Mouse (Mus musculus): ENCODE measurements around the gene Slc34a3.
"Not testable (repeated sequence)": the region's sequence is repeated elsewhere in the genome, so short reads cannot be mapped to it uniquely, and the experiment has no call there.

Gene Slc34a3

GRCm38 (mm10) chr2:25234050-25234449 is at the start of gene Slc34a3:
Gene Slc34a3 (minus strand): TSS chr2:25234364.
- DNase-seq, result no peak

DNA sequence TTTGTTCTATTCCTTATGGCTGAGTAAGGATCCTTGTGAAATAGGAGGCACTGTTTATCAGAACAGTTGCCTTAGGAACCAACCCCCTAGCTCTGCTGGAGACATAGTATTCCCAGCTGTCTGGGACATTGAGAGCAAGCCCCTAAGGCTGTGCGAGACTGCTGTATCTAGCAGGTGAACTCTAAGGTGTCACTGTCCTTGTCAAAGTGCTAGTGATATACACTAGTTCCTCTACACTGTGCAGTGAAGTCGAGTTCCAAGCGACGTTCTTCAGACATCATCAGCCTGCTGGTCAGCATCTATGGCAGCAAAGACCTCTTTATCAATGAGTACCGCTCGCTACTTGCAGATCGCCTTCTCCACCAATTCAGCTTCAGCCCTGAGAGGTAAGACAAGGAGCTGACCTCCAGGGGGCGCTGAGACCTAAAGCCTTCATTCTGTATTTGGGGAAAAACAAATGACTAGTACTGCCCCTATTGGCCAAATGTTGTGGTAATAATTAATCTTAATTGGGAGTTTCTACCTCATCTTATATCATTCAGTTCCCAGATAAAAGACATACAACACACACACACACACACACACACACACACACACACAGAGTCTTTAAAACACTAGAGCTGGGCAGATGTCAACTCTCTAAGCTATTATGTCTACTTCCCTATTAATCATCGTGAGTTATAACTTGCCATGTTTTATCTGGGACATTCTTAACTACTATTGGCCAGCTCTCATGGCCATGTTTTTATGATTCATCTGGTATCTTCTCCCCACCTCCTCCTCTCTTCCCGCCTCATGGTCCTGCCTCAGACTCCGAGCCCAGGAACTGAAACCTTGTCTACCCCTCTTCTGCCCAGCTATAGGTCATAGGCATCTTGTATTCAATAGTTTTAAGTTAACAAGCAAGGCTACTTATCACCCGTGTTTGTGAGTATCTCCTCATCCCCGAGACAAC is 45.0 kb upstream of the Slc34a3 start:
- peak; percentile 95 to 97 for DNase-seq

DNA sequence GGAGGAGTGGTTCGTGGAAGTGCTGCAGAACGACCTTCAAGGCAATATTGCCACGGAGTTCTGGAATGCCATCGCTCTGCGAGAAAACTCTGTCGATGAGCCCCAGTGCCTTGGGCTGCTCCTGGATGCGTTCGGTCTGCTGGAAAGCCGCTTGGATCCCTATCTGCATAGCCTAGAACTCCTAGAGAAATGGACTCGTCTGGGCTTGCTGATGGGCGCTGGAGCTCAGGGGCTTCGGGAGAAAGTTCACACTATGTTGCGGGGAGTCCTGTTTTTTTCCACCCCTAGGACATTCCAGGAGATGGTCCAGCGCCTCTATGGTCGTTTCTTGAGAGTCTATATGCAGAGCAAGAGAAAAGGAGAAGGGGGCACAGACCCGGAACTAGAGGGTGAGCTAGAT is 38.8 kb upstream of the Slc34a3 start:
- DNase-seq, result no peak

- no peak for DNase-seq
Observed at GRCm38 (mm10) chr2:25272515-25272914, 38.4 kb upstream of the Slc34a3 start.

GRCm38 (mm10) chr2:25271827-25272511 is 37.8 kb upstream of the Slc34a3 start, which contains the start of the genes Ssna1 and Anapc2:
Gene Ssna1 (minus strand): TSS chr2:25272438.
Gene Anapc2 (plus strand): TSS chr2:25272478.
- DNase-seq, result peak; percentile 99

DNA sequence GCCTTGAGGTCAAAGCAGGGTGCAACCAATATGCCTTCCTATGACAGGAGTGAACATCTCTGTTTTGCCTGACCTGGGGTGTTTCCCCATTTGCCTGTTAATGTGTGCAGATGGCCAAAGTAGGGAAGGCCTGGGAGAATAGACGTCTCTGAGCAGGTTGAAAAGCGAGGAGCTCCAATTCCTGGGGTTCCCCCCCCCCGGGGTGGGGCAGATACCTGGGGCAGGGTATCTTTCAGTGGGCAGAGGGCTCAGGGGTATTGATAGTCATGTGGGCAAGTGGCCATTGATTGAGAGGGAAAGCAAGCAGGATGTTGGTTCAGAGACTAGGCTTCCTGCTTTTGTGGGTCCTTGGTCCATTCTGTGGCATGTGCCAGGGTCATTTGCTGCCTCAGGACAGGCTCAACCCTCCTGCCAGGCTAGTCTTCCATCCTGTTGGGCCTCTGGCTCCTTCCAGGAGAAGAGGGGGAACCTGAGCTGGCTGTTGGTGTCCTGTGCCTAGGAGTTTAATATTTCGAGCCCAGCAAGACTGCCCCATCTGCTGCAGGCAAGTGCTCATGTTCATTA is 33.7 kb upstream of the Slc34a3 start:
- peak; percentile 63 to 68 for DNase-seq

DNA sequence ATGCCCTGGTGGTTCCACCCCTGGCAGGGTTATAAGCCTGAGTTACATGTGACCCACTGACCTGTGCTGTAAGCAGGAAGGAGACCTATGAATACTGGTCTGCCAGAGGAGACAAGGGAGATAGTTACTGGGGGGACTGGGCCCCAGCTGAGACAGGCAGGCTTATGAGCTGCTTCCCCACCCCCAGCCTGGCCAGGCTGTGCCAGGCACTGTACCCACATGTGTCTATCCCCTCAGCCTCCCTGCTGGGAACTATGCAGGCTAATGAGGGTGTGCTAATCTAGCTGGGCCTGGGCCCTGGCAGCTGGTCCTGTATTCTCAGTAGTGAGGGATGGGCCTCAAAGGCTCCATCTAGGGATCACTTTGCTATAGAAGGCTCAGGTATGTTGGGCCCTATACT is 33.1 kb upstream of the Slc34a3 start:
- DNase-seq, result peak; percentile 83 to 89

DNA sequence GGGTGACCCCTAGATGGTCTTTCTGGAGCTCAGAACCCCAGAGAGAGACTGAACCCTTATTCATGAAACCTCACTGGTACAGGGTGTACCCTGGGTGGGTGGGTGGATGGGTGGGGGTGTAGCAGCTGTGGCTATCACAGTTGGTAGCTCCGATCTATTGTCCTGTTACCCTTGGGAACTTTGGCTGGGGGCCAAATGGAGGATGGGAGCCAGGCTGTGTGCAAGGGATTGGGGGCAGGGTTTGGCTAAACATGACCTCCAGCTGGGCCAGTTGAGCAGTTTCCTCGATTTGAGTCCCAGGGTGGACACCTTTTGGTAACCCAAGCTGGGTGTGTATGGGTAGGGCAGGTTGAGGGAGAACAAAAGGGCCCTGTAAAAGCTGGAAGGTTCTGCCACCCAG is 32.6 kb upstream of the Slc34a3 start:
- DNase-seq, result peak; percentile 95

- peak; percentile 99 for DNase-seq
Observed at GRCm38 (mm10) chr2:25265897-25266656, 31.9 kb upstream of the Slc34a3 start.

DNA sequence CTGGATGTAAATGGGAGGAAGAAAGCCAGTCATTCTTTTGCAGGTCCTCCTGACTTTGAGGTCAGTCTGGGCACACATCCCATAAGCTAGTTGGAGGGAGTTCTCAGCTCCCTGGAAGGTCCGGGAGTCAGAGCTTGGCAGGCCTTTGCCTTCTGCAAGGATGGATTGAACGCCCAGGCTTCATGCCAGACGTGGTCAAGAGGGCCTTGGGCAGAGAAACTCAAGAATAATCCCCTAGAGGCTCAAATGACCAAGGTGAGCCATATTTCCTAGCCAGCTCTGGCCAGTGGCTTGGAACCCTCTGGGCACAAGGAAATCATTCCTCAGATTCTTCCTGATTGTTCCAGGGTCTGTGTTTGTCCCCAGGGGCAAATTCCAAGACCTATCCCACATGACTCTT is 30.7 kb upstream of the Slc34a3 start:
- peak; percentile 95 to 97 for DNase-seq

- peak in 1 of 2 experiments; percentile 59 for DNase-seq
Observed at GRCm38 (mm10) chr2:25264286-25264660, 30.1 kb upstream of the Slc34a3 start.

DNA sequence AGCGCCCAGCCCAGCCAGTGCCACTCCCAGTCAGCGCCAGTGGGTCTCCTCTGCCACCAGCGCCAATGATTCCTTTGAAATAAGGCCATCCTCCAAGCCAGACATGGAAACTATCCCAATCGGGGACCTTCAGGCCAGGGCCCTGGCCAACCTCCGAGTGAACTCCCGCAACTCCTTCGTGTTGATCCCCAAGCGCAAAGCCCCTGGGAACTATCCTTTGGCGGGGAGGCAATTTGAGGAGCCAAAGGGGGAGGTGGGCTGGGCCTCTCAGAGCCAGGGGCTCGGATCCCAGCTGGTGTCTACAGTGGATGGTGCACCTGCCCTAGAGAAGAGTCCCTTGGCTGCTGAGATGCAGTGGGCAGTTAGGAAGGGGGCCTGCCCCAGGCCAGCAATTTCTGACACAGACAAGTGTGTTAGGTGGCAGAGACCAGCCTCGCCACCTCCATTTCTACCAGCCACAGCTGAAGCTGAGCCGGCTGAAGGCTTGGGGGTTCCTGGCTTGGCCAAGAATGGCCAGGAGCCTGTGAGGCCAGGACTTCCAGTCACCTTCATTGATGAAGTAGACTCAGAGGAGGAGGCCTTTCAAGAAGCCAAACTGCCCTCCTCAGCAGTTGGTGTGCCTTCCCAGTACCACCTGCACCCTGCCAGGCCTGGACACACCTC is 29.6 kb upstream of the Slc34a3 start:
- DNase-seq, result peak; percentile 79 to 85

GRCm38 (mm10) chr2:25262795-25263622 is 28.8 kb upstream of the Slc34a3 start:
- peak; percentile 92 to 93 for DNase-seq

DNA sequence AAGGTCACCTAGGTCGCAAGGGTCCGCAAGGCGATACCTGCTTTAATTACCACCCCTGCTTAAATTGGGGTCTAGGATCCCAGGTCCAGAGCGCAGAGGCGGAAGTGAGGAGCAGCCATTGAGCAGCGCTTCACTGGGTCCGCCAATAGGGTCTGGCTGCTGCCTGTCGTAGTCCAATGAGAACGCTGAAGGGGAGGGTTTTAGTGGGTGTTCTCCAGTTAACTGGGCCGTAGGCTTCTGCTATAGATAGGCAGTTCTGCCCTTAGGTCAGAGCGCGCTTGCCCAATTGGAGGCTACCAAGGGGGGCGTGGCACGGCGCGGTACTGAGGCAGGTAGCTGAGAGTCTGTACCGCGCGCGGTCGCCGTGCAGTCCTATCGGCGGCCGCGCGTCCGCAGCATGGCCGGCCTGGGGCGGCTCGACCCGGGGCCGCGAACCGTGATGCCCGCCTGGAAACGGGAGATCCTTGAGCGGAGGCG is 28.2 kb upstream of the Slc34a3 start, which contains the start of gene Tprn:
TSS of gene Tprn (plus strand) at position 328 of the 477 bp plus-strand sequence.
- DNase-seq, result peak; percentile 98 to 99

DNA sequence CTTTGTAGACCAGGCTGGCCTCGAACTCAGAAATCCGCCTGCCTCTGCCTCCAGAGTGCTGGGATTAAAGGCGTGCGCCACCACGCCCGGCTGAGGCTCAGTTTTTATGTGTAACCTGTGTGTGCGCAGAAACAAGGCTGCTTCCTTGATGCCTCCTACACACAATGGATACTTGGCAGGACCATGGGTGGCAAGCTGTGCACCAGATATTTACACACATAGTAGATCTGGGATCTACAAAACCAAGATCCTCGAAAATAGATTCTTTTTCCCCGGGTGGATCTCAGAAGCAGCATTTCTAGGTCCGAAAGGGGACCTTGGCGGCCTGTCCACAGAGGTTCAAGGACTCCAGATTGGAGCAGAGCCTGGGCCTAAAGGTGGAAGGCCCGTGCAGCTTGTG is 27.7 kb upstream of the Slc34a3 start:
- DNase-seq, result no peak

- DNase-seq, result peak in 1 of 2 experiments; percentile 53
Observed at GRCm38 (mm10) chr2:25258887-25259286, 24.7 kb upstream of the Slc34a3 start.

- not testable (repeated sequence) for DNase-seq
Observed at GRCm38 (mm10) chr2:25257250-25257649, 23.1 kb upstream of the Slc34a3 start.

DNA sequence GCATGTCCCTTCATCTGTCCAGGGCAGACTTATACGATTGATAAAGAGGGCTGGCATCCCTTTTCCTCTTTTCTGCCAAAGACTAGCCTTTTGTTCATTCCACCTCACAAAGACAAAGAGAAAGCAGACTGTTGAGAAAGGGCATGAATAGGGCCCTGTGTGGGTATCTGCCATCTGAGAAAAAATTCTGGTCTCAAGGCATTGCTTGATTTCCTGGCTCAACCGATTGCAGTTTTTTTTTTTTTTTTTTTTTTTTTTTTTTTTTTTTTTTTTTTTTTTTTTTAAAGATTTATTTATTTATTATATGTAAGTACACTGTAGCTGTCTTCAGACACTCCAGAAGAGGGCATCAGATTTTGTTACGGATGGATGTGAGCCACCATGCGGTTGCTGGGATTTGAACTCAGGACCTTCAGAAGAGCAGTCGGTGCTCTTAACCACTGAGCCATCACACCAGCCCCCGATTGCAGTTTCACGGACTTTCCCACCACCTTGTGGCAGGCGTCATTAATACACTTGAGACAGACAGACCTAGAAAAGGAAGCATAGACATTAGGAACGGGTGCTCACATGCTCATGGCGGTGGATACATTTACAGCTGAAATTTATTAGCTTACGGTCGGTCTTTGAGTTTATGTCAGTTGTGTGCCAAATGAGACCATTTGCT is 22.4 kb upstream of the Slc34a3 start:
- peak; percentile 78 to 82 for DNase-seq

DNA sequence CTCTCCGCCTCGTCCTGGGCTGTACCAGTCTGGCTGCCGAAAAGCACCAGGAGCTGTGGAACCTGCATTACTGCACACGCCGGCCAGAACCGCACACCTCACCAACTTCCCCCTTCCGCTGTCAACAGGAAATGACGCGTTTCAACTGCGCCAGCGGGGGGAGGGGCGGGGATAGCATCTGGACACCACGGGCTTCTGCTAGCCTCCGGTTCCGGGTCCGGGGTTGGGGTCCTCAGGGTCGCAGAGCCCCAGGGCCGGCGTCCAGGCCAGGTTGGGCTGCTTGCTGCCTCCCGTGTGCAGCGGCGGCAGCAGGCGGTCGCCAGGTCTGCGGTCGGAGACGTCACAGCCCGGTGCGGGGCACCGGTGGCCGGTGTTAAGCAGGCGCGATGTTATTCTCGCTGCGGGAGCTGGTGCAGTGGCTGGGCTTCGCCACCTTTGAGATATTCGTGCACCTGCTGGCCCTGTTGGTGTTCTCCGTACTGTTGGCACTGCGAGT is 21.2 kb upstream of the Slc34a3 start, which contains the start of gene Tmem203:
TSS of gene Tmem203 (plus strand) at position 156 of the 496 bp plus-strand sequence.
- DNase-seq, result peak; percentile 95 to 96

- DNase-seq, result peak; percentile 33 to 48
Observed at GRCm38 (mm10) chr2:25252331-25252730, 18.2 kb upstream of the Slc34a3 start.

Measured in cerebellum, postnatal 10 days (tissue).